Mouse (Mus musculus): ENCODE results near the gene Prcc.

GRCm38 (mm10) chr3:87906601-87906980 is 21.2 kb upstream of the Prcc start:
- no peak for TF ChIP-seq EP300 (optimal IDR thresholded peaks at IDR 0.05)
- no peak for TF ChIP-seq CTCF (IDR thresholded peaks at IDR 0.05; ENCODE audit: low read depth)
